Mouse (Mus musculus) heart, embryonic 15.5 days (tissue): Measurements from ENCODE around the gene Mpdu1. TPM values are rescaled to one million over a fixed set of nuclear protein-coding genes. Genes with fewer than 3 reads are reported as not detected.
A peak's percentile ranks its signal among the peaks of the same experiment; 100 is the strongest.

Experiments
- ATAC-seq: fragments of 200-750 bp; cut with Nextera tagmentation; replicated peaks from 2 replicates; pipeline ENCODE4 v1.8.0; 2017; ENCODE audit warnings: low read depth, moderate TSS enrichment; ENCODE audit not compliant: insufficient number of reproducible peaks, insufficient read depth, low FRiP score
- H3K27ac ChIP-seq: fragments of 300-500 bp; sonication (generic); 2 replicates; pipeline ENCODE4 v1.5.1; 2015; ENCODE audit warnings: mild to moderate bottlenecking, inconsistent platforms
- H3K27me3 ChIP-seq: fragments of 300-500 bp; sonication (generic); 2 replicates; pipeline ENCODE4 v1.6.1; 2015; ENCODE audit warnings: inconsistent platforms
- H3K36me3 ChIP-seq: fragments of 300-500 bp; sonication (generic); 2 replicates; pipeline ENCODE4 v1.6.1; 2015; ENCODE audit warnings: mild to moderate bottlenecking, inconsistent platforms
- H3K4me1 ChIP-seq: fragments of 300-500 bp; sonication (generic); replicated peaks from 2 replicates; pipeline ENCODE4 v1.6.1; 2015; ENCODE audit warnings: inconsistent platforms
- H3K4me2 ChIP-seq: fragments of 300-500 bp; sonication (generic); 2 replicates; pipeline ENCODE4 v1.6.1; 2015; ENCODE audit warnings: inconsistent platforms, mild to moderate bottlenecking, moderate library complexity
- H3K4me3 ChIP-seq: fragments of 300-500 bp; sonication (generic); 2 replicates; pipeline ENCODE4 v1.5.1; 2015; ENCODE audit warnings: mild to moderate bottlenecking, inconsistent platforms
- H3K9ac ChIP-seq: fragments of 300-500 bp; sonication (generic); 2 replicates; pipeline ENCODE4 v1.6.1; 2015; ENCODE audit warnings: mild to moderate bottlenecking, inconsistent platforms
- H3K9me3 ChIP-seq: fragments of 300-500 bp; sonication (generic); replicated peaks from 2 replicates; pipeline ENCODE4 v1.6.1; 2016; ENCODE audit warnings: inconsistent platforms
- WGBS: fragments of 180-500 bp; shearing (Covaris S2); methylation state at CpG from one replicate; pipeline ENCODE4 v1.1.7; 2015; ENCODE audit warnings: mixed read lengths; 5-methylcytosine and 5-hydroxymethylcytosine counted together
- polyA plus RNA-seq: library from polyadenylated mRNA; unstranded; fragments of >200 nt; fragmentation: Nextera tagmentation; extraction: Ambion mirVana; gene quantifications from 2 replicates; pipeline ENCODE4 v1.2.1, GENCODE M21; 2015

The Mpdu1 gene
- polyA plus RNA-seq, 1 experiment from 2014 or later: 38.8 TPM

GRCm38 (mm10) chr11:69661221-69661881 lies 1.1 kb downstream of the Mpdu1 start:
- 65% methylated on average over 3 of the region's 3 CpGs for WGBS
- Histone ChIP-seq H3K4me2 (peak overlapping the region; percentile 70), H3K36me3 (peaks cover 61% of the 10 kb centered on the region), H3K27me3 (no peaks in the 10 kb centered on the region), H3K9ac (peak overlapping the region; percentile 57), H3K27ac (peak overlapping the region; percentile 95), H3K4me3 (peak overlapping the region; percentile 62), H3K9me3 (no peaks in the 10 kb centered on the region), H3K4me1 (peaks cover 25% of the 10 kb centered on the region)
- no peak for ATAC-seq

GRCm38 (mm10) chr11:69657462-69657881 lies 5.0 kb downstream of the Mpdu1 start:
- H3K27ac ChIP-seq: no peak overlapping the region
- H3K9ac ChIP-seq: no peak overlapping the region
- peaks cover 53% of the 10 kb centered on the region for H3K36me3 ChIP-seq
- H3K4me2 ChIP-seq: no peak overlapping the region
- H3K4me1 ChIP-seq: peaks cover 29% of the 10 kb centered on the region
- no peak for ATAC-seq
- no peak overlapping the region for H3K4me3 ChIP-seq
- H3K27me3 ChIP-seq: no peaks in the 10 kb centered on the region
- WGBS: 82% methylated on average over 15 of the region's 15 CpGs
- H3K9me3 ChIP-seq: no peaks in the 10 kb centered on the region

GRCm38 (mm10) chr11:69656617-69657461 lies 5.6 kb downstream of the Mpdu1 start:
- Histone ChIP-seq H3K27me3 (no peaks in the 10 kb centered on the region), H3K4me2 (no peak overlapping the region), H3K9me3 (no peaks in the 10 kb centered on the region), H3K36me3 (peaks cover 60% of the 10 kb centered on the region), H3K4me3 (no peak overlapping the region), H3K27ac (no peak overlapping the region), H3K4me1 (peaks cover 29% of the 10 kb centered on the region), H3K9ac (no peak overlapping the region)
- WGBS: 72% methylated on average over 10 of the region's 10 CpGs
- no peak for ATAC-seq

DNA sequence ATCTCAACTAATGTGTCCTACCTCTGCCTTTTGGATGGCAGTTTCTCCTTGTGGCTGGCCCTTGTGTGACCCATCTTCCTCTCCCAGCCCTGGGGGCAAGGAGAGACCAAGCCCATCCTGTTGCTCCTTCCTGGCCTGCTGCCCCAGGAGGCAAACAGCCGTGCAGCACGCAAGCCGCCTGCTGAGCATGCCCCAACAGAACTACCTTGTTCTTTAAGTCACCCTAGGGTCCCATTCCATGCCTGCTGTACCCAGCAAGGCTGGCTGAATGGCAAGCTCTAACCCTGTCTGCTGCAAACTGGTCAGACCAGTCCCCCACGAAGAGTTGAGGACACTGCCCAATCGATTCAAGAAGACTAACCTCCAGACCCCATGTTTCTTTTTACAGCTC lies 6.4 kb downstream of the Mpdu1 start:
- Histone ChIP-seq H3K4me2 (no peak overlapping the region), H3K4me3 (no peak overlapping the region), H3K4me1 (peaks cover 22% of the 10 kb centered on the region), H3K9me3 (no peaks in the 10 kb centered on the region), H3K27me3 (no peaks in the 10 kb centered on the region), H3K36me3 (peaks cover 68% of the 10 kb centered on the region), H3K27ac (no peak overlapping the region), H3K9ac (no peak overlapping the region; the same call in 1 of the 2 replicates)
- no peak for ATAC-seq
- WGBS: 72% methylated on average over 5 of the region's 5 CpGs

- peak within 1 kb of the TSS; percentile 39; the same call in 1 of the 2 replicates for H3K4me2 ChIP-seq
- H3K4me1 ChIP-seq: peaks cover 19% of the 10 kb centered on the region
- H3K4me3 ChIP-seq: no peak within 1 kb of the TSS
- no peaks in the 10 kb centered on the region for H3K27me3 ChIP-seq
- ATAC-seq: 0 out of 2 replicates have a peak, but pooled peaks have one; percentile 55
- H3K27ac ChIP-seq: peak within 1 kb of the TSS; percentile 24; the same call in 1 of the 2 replicates
- peaks cover 74% of the 10 kb centered on the region for H3K36me3 ChIP-seq
- peak within 1 kb of the TSS; percentile 32; the same call in 1 of the 2 replicates for H3K9ac ChIP-seq
- 20% methylated on average over 34 of the region's 34 CpGs for WGBS
- no peaks in the 10 kb centered on the region for H3K9me3 ChIP-seq
Measured at GRCm38 (mm10) chr11:69655264-69656064, 7.0 kb downstream of the Mpdu1 start, which contains the start of gene Sox15. Gene Sox15, plus strand, starts transcription at chr11:69655314.

DNA sequence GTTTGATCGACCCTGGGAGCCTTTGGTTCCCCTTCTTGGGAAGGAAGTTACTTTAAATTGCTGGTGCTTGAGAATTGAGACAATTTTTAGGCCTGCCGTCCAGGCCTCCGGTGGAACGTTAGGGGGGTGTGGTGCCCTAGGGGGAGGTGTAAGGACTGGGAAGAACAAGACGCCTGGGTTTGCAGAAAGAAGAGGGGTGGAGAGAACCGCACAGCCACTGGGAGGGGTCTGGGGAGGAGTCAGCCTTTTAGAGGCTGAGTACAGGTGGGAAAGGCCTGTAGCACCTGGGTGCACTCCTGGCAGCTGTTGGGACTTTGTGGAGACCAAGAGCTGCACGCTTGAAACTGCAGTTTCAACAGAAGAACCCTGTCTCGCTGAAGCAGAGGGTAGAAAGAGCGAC lies 7.7 kb downstream of the Mpdu1 start:
- no peak overlapping the region for H3K9ac ChIP-seq

DNA sequence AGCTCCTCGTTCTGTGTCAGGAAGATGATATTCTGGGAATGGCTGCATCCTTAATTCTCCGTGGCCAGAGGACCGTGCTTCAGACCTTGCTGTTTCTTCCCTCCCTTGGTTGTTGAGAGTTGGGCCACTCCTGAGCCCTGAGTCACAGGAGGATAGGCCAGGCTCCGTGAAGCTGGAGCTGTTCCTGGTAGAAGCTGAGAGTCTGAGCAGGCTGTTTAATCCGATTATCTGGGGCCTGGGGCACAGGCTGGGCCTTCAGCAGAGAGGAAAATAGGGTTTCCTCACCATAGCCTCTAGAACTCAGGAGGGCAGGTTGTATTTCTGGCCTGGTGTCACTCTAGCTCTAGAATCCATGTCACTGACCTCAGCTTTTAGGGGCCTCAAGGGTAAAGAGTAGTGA lies 9.0 kb downstream of the Mpdu1 start:
- Histone ChIP-seq H3K4me3 (no peak overlapping the region), H3K36me3 (peaks cover 76% of the 10 kb centered on the region), H3K27ac (no peak overlapping the region), H3K4me1 (peaks cover 19% of the 10 kb centered on the region), H3K9ac (no peak overlapping the region), H3K27me3 (no peaks in the 10 kb centered on the region), H3K4me2 (no peak overlapping the region), H3K9me3 (no peaks in the 10 kb centered on the region)
- WGBS: 54% methylated on average over 5 of the region's 5 CpGs
- ATAC-seq: no peak

More for the DNA sequence above, 7.7 kb downstream of the Mpdu1 start:
- Histone ChIP-seq H3K36me3 (peaks cover 74% of the 10 kb centered on the region), H3K9me3 (no peaks in the 10 kb centered on the region), H3K4me2 (no peak overlapping the region), H3K4me1 (peaks cover 19% of the 10 kb centered on the region), H3K4me3 (no peak overlapping the region), H3K27ac (peak overlapping the region; percentile 24; the same call in 1 of the 2 replicates), H3K27me3 (no peaks in the 10 kb centered on the region)
- WGBS: 50% methylated on average over 9 of the region's 9 CpGs
- ATAC-seq: no peak

DNA sequence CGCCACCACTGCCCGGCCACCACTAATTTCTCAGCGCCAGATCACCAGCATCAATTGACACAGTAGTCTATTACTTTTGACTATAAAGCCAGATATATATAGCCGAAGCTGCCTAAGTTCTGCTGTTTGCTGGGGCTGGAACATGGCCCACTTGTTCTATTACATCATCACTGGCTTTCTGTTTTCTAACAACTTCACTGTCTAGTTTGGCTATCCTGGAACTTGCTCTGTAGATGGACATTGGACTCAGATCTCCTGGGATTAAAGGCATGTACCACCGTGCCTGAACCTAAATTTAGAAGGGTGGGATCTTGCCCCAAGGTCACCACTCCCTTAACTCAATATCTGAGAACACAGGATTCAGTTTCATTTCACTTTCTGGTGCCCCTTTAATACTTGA lies 16.6 kb downstream of the Mpdu1 start:
- no peak for ATAC-seq
- no peaks in the 10 kb centered on the region for H3K9me3 ChIP-seq
- H3K27me3 ChIP-seq: no peaks in the 10 kb centered on the region
- no peak overlapping the region for H3K4me2 ChIP-seq
- H3K4me3 ChIP-seq: no peak overlapping the region
- 83% methylated on average over 5 of the region's 5 CpGs for WGBS
- no peaks in the 10 kb centered on the region for H3K4me1 ChIP-seq
- no peak overlapping the region for H3K27ac ChIP-seq
- peaks cover 92% of the 10 kb centered on the region for H3K36me3 ChIP-seq
- no peak overlapping the region for H3K9ac ChIP-seq

- 79% methylated on average over 3 of the region's 3 CpGs for WGBS
- Histone ChIP-seq H3K4me3 (no peak overlapping the region), H3K27ac (no peak overlapping the region), H3K27me3 (no peaks in the 10 kb centered on the region), H3K4me2 (no peak overlapping the region), H3K36me3 (peaks cover 17% of the 10 kb centered on the region), H3K4me1 (peaks cover 21% of the 10 kb centered on the region), H3K9ac (no peak overlapping the region), H3K9me3 (no peaks in the 10 kb centered on the region)
- ATAC-seq: no peak
Measured at GRCm38 (mm10) chr11:69635471-69635870, 27.0 kb downstream of the Mpdu1 start.

- WGBS: under 1% methylated on average over 36 of the region's 50 CpGs
- H3K4me2 ChIP-seq: peak overlapping the region; percentile 65
- peak; percentile 56 for ATAC-seq
Measured at GRCm38 (mm10) chr11:69633128-69633866, 29.1 kb downstream of the Mpdu1 start.

More at GRCm38 (mm10) chr11:69633128-69633866, 29.1 kb downstream of the Mpdu1 start:
- H3K27me3 ChIP-seq: no peaks in the 10 kb centered on the region
- H3K36me3 ChIP-seq: 0 out of 2 replicates have a peak, but pooled peaks cover 4% of the 10 kb centered on the region
- H3K27ac ChIP-seq: peak overlapping the region; percentile 96
- H3K9me3 ChIP-seq: no peaks in the 10 kb centered on the region
- H3K4me1 ChIP-seq: peaks cover 21% of the 10 kb centered on the region
- peak overlapping the region; percentile 89 for H3K9ac ChIP-seq
- H3K4me3 ChIP-seq: peak overlapping the region; percentile 92
